Mouse (Mus musculus): Measurements from ENCODE around the gene Fam184b.

- no peak for TF ChIP-seq POLR2A (IDR thresholded peaks at IDR 0.05; ENCODE audit: borderline replicate concordance, extremely low read depth, insufficient read depth, insufficient read length, poor library complexity, severe bottlenecking)
- no peak for TF ChIP-seq CTCF (IDR thresholded peaks at IDR 0.05; ENCODE audit: borderline replicate concordance, extremely low read depth, insufficient read depth, insufficient read length)
Observed at GRCm38 (mm10) chr5:45670280-45670670, 30.9 kb upstream of the Fam184b start.
